Mouse (Mus musculus) ES-Bruce4 (cell line): ENCODE measurements around the gene Mepce. TPM values are rescaled to one million over a fixed set of nuclear protein-coding genes. Genes with fewer than 3 reads are reported as not detected.

Source experiments
- H3K27ac ChIP-seq: 2 replicates; pipeline ENCODE4 v1.5.1; 2012; ENCODE audit warnings: low read length, inconsistent platforms; ENCODE audit not compliant: insufficient read depth
- H3K27me3 ChIP-seq: 2 replicates; pipeline ENCODE4 v1.6.1; 2012; ENCODE audit warnings: mild to moderate bottlenecking, low read length, inconsistent platforms; ENCODE audit not compliant: control insufficient read depth, poor library complexity, insufficient read depth, severe bottlenecking
- H3K36me3 ChIP-seq: 2 replicates; pipeline ENCODE4 v1.6.1; 2012; ENCODE audit warnings: inconsistent platforms, mild to moderate bottlenecking, low read length, moderate library complexity; ENCODE audit not compliant: control insufficient read depth, poor library complexity, insufficient read depth, severe bottlenecking
- H3K4me1 ChIP-seq: one replicate; pipeline ENCODE4 v1.8.1; 2011; ENCODE audit warnings: low read length; ENCODE audit not compliant: control insufficient read depth, insufficient read depth
- H3K4me3 ChIP-seq: 2 replicates; pipeline ENCODE4 v1.5.1; 2011; ENCODE audit warnings: low read depth, mild to moderate bottlenecking, low read length
- H3K9ac ChIP-seq: 2 replicates; pipeline ENCODE4 v1.6.1; 2012; ENCODE audit warnings: low read depth, mild to moderate bottlenecking, inconsistent platforms; ENCODE audit not compliant: poor library complexity, severe bottlenecking
- H3K9me3 ChIP-seq: replicated peaks from 2 replicates; pipeline ENCODE4 v1.6.1; 2012; ENCODE audit warnings: mild to moderate bottlenecking, low read length, inconsistent platforms; ENCODE audit not compliant: control insufficient read depth, poor library complexity, insufficient read depth, severe bottlenecking
- CTCF ChIP-seq: IDR thresholded peaks from one replicate; pipeline ENCODE4 v1.8.1; 2011; ENCODE audit warnings: low read depth, low read length
- EP300 ChIP-seq: IDR thresholded peaks from 2 replicates; pipeline ENCODE4 v1.6.1; 2011; ENCODE audit warnings: low read depth, low read length; ENCODE audit not compliant: insufficient read depth
- POLR2A ChIP-seq: IDR thresholded peaks from one replicate; pipeline ENCODE4 v1.8.1; 2011; ENCODE audit warnings: low read length; ENCODE audit not compliant: insufficient read depth
- polyA plus RNA-seq: library from polyadenylated mRNA; stranded (reverse); fragments of >200 nt; gene quantifications from 2 replicates; pipeline ENCODE4 v1.2.4, GENCODE M21; 2011; ENCODE audit warnings: low read depth; ENCODE audit not compliant: missing spikeins, insufficient read depth, insufficient read length

The Mepce gene
- polyA plus RNA-seq, 1 experiment = 21.6 TPM

DNA sequence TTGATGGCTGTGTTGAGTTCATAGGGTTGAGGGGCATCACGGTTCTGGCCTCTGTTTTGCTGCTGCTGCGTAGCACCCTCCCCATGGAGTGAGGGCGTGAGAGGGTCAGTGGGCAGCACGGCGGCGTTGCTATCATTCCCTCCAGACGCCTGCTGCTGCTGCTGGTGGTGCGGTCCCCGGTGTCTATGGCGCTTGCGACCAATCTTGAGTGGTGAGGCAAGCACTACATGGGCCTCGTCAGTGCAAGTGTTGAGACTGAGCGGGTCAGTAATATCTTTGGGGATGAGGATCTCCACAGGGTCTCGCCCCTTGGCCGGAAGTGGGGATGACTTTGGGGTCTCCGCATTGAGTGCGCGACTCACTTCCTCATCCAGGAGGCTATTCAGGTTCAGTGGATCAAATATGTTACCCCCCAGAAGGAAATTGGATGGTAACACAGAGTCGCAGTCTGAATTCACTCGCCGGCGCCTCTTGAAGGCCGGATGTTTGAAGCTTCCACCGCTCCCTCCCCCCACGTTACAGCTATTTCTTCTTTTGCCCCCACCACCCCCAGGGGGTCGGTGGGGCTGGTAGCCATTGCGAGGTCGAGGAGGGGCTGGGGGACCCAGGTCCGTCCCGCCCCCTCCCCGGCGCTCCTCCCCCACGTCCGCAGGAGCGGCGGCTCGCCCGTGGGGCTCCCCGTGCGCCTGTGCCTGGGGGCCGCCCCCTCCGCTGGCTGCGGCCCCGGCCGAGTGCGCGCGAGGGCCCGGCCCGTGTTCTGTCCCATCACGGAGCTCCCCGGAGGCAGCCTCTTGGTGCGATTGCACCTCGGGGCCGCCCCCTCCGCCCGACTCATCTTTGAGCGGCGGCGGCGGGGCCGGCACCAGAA is 2.1 kb downstream of the Mepce start:
- no peak for TF ChIP-seq EP300
- no peak for TF ChIP-seq CTCF
- no peak for TF ChIP-seq POLR2A
- peak overlapping the region; percentile 80 for H3K4me3 ChIP-seq
- H3K36me3 ChIP-seq = peaks cover 37% of the 10 kb centered on the region
- no peaks in the 10 kb centered on the region for H3K27me3 ChIP-seq
- H3K27ac ChIP-seq = peak overlapping the region; percentile 80
- no peaks in the 10 kb centered on the region for H3K9me3 ChIP-seq
- no peaks in the 10 kb centered on the region for H3K4me1 ChIP-seq
- H3K9ac ChIP-seq = peak overlapping the region; percentile 97

DNA sequence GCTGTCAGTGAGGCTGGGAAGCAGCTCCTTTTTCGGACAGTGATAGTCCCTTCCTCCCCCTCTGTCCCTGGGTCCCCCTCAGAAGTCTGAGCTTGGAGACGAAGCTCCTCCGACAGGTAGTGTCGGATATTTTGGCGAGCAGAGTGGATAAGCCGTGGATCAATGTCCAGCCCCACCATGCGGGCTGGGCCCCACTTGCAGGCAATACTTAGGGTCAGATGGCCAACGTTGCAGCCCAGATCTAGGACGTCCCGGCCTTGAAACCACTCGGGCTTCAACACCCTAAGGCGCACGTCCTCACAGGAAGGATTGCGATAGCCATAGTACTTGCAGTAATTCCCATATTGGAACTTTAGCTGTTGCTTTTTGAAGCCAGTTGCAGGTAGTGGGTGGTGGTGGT is 2.9 kb downstream of the Mepce start:
- Histone ChIP-seq H3K36me3 (peaks cover 42% of the 10 kb centered on the region), H3K4me3 (peak overlapping the region; percentile 80), H3K9me3 (no peaks in the 10 kb centered on the region), H3K27me3 (no peaks in the 10 kb centered on the region), H3K4me1 (no peaks in the 10 kb centered on the region), H3K9ac (peak overlapping the region; percentile 97), H3K27ac (no peak overlapping the region)
- TF ChIP-seq EP300 (no peak), POLR2A (no peak), CTCF (no peak)

- Histone ChIP-seq H3K27me3 (no peaks in the 10 kb centered on the region), H3K4me1 (no peaks in the 10 kb centered on the region), H3K36me3 (peaks cover 42% of the 10 kb centered on the region), H3K4me3 (peak overlapping the region; percentile 80), H3K9ac (peak overlapping the region; percentile 97; the same call in 1 of the 2 replicates), H3K9me3 (no peaks in the 10 kb centered on the region), H3K27ac (no peak overlapping the region)
- no peak for TF ChIP-seq EP300
- no peak for TF ChIP-seq POLR2A
- no peak for TF ChIP-seq CTCF
These were observed 3.4 kb downstream of the Mepce start for GRCm38 (mm10) chr5:137783901-137784540.

- H3K9ac ChIP-seq = no peak overlapping the region
- no peaks in the 10 kb centered on the region for H3K4me1 ChIP-seq
- no peak overlapping the region for H3K4me3 ChIP-seq
- no peaks in the 10 kb centered on the region for H3K9me3 ChIP-seq
- H3K27me3 ChIP-seq = no peaks in the 10 kb centered on the region
- H3K27ac ChIP-seq = no peak overlapping the region
- peaks cover 42% of the 10 kb centered on the region for H3K36me3 ChIP-seq
- no peak for TF ChIP-seq EP300
- TF ChIP-seq CTCF = no peak
- no peak for TF ChIP-seq POLR2A
These were observed 4.5 kb downstream of the Mepce start for GRCm38 (mm10) chr5:137782776-137783522.

- no peak overlapping the region for H3K4me3 ChIP-seq
- no peak overlapping the region for H3K9ac ChIP-seq
- no peak overlapping the region for H3K27ac ChIP-seq
- no peaks in the 10 kb centered on the region for H3K9me3 ChIP-seq
- TF ChIP-seq POLR2A (no peak), CTCF (no peak), EP300 (no peak)
- no peaks in the 10 kb centered on the region for H3K27me3 ChIP-seq
- H3K36me3 ChIP-seq = peaks cover 42% of the 10 kb centered on the region
- H3K4me1 ChIP-seq = no peaks in the 10 kb centered on the region
These were observed 5.8 kb downstream of the Mepce start for GRCm38 (mm10) chr5:137781661-137782060.
